Mouse (Mus musculus) kidney, adult 9 months (tissue): ENCODE results near the gene Terf2ip.
A peak's percentile ranks its signal among the peaks of the same experiment; 100 is the strongest.

Experiments
- DNase-seq: peaks from one replicate; pipeline ENCODE4 v3.0.0; 2022

Terf2ip gene

GRCm38 (mm10) chr8:112010997-112011815 lies at the start of gene Terf2ip, which contains the start of gene Kars:
TSS of gene Terf2ip (plus strand) at chr8:112011398.
TSS of gene Kars (minus strand) at chr8:112011323.
- DNase-seq, result peak; percentile 94

- no peak for DNase-seq
Observed at GRCm38 (mm10) chr8:111962589-111962988, 48.6 kb upstream of the Terf2ip start.

GRCm38 (mm10) chr8:111963091-111963490 lies 48.1 kb upstream of the Terf2ip start:
- DNase-seq, result no peak

- DNase-seq, result no peak
Observed at GRCm38 (mm10) chr8:111963546-111963945, 47.7 kb upstream of the Terf2ip start.

GRCm38 (mm10) chr8:111964351-111964750 lies 46.8 kb upstream of the Terf2ip start:
- no peak for DNase-seq

GRCm38 (mm10) chr8:111964849-111965561 lies 46.2 kb upstream of the Terf2ip start:
- no peak for DNase-seq

- no peak for DNase-seq
Observed at GRCm38 (mm10) chr8:111967246-111967870, 43.8 kb upstream of the Terf2ip start.

- no peak for DNase-seq
Observed at GRCm38 (mm10) chr8:111968541-111968940, 42.7 kb upstream of the Terf2ip start.

GRCm38 (mm10) chr8:111968991-111969390 lies 42.2 kb upstream of the Terf2ip start:
- no peak for DNase-seq

- no peak for DNase-seq
Observed at GRCm38 (mm10) chr8:111974138-111974537, 37.1 kb upstream of the Terf2ip start.

- DNase-seq, result no peak
Observed at GRCm38 (mm10) chr8:111975706-111976105, 35.5 kb upstream of the Terf2ip start.

- no peak for DNase-seq
Observed at GRCm38 (mm10) chr8:111976326-111976725, 34.9 kb upstream of the Terf2ip start.

GRCm38 (mm10) chr8:111978147-111978546 lies 33.1 kb upstream of the Terf2ip start:
- DNase-seq, result no peak

- DNase-seq, result no peak
Observed at GRCm38 (mm10) chr8:111982116-111982515, 29.1 kb upstream of the Terf2ip start.

GRCm38 (mm10) chr8:111984511-111984910 lies 26.7 kb upstream of the Terf2ip start:
- no peak for DNase-seq

GRCm38 (mm10) chr8:111989911-111990310 lies 21.3 kb upstream of the Terf2ip start:
- peak; percentile 82 for DNase-seq

- DNase-seq, result no peak
Observed at GRCm38 (mm10) chr8:111991278-111991677, 19.9 kb upstream of the Terf2ip start.

GRCm38 (mm10) chr8:111992013-111992702 lies 19.0 kb upstream of the Terf2ip start, which contains the start of gene Adat1:
TSS of gene Adat1 (minus strand) at chr8:111992302.
- DNase-seq, result peak; percentile 86

- DNase-seq, result no peak
Observed at GRCm38 (mm10) chr8:111992703-111993039, 18.5 kb upstream of the Terf2ip start.

- no peak for DNase-seq
Observed at GRCm38 (mm10) chr8:112004754-112005153, 6.4 kb upstream of the Terf2ip start.

- no peak for DNase-seq
Observed at GRCm38 (mm10) chr8:112005601-112006000, 5.6 kb upstream of the Terf2ip start.

GRCm38 (mm10) chr8:112007669-112008068 lies 3.5 kb upstream of the Terf2ip start:
- DNase-seq, result no peak

- DNase-seq, result no peak
Observed at GRCm38 (mm10) chr8:112009558-112009957, 1.6 kb upstream of the Terf2ip start.
